Mouse (Mus musculus): ENCODE data around the gene Trnau1ap.

Gene Trnau1ap

DNA sequence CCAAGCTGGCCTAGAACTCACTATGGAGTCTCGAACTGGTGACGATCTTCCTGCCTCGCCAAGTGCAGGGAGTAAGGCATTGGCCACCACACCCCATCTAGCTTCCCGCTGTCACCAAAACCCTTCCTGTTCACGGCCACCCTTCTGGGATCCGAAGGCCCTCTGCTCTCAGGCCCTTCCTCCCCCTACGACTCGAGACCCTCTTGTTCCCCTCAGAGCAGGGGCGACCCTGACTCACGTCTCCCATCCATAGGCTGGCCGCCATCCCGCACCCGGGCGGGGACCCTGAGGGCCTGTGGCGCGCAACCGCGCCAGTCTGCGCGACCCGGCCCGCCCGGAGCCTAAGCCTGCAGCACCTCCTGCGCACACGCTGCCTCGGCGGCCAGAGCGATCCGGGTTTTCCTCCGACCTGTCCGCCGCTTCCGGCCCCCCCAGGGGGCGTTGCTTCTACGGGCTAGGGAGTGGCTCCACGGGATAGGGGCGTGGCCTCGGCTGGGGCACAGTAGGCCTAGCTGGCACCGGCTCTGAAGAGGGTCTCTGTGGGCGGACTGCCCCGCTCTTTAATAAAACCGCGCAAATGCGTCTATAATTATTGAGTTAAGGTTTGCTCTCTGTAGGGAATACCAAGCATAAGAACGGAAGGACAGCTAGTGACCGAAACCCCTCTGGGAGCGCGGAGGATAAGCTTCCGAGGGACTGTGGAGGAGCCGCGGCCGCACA is at the start of gene Trnau1ap:
Gene Trnau1ap, minus strand, starts transcription at position 424 of the 720 bp plus-strand sequence.
- DNase-seq: peak; percentile 92

DNA sequence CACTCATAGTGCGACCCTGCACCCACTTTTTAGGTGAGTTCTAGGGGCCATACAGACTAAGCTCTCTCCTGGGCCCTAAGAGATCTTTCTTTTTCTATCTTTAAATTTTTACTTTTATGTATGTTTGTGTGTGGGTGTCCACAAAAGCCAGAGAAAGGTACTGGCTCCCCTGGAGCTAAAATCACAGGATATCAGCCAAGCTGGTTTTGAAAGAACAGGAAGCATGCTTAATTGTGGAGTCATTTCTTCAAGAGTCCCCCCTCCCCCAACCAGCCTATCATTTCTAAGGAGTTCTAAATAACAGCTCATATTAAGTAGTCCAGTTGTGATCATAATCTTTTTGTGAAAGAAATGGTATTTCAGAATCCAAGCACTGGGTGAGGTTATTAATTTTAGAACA is 44.5 kb upstream of the Trnau1ap start:
- DNase-seq: no peak

DNA sequence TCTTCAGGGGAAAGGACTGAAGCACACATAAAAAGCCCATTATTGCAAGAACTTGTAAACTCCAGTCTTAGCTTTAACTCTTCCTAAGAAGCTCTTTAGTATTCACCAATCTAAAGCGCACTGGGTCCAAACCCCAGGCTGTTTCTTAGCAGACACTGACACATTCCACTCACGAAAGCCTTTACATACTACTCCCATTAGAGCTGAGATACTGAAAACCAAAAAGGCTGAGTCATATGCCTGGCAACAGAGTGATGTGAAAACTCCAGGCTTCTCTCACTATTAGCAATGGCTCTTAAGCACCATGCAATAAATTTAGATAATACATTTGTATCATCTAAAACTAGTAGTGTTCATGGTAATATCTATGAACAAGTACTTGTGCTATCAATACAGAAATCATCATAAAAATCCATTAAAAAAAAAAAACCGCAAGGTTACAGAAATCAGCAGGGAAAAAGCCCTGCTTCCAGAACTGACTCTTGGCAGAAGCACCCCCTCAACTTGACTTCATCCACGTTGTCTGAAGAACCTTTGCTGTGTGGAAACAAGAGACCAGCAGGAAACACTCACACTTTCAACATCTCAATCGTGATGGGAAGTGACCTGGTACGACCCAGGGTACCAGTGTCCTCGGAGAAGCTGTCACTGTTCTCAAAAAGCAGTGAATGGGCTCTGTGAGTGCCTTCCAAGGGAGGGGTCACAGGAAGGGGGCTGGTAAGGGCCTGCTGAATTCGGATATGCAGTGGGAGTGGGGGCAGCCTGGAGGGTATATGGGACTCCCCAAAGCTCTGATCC is 40.8 kb upstream of the Trnau1ap start:
- DNase-seq: peak; percentile 32

DNA sequence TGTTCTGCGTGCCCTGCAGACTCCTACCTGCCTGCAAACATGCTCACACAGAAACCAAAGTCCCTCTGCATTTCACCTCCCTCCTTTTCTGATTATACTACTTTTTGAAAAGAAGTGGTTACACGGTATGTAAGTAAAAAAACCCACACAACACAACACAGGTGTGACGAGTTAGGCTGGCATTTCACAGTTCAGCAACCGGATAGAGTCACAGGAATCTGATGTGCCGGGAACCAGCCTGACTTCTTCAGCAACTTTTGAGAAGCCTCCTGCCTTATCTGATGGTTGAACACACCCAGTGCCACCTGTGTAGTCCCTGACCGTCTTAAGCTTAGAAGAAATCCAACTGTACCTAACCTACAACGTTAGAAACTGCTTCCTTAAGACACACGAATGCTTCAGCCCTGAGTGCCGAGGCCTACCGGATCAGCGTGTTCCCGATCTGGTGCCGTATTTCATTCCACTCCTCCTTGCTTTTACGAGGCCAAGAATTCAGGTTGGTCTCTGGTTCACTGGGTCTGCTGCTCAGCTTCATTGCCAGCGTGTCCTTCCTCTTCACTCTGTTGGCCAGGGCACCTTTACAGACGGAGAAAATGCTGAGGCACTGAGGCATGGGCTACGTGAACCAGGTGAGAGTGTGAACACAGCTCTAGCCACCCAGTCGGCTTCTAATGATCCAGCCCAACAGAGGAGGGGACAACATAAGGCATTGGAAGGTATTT is 38.3 kb upstream of the Trnau1ap start:
- no peak for DNase-seq

DNA sequence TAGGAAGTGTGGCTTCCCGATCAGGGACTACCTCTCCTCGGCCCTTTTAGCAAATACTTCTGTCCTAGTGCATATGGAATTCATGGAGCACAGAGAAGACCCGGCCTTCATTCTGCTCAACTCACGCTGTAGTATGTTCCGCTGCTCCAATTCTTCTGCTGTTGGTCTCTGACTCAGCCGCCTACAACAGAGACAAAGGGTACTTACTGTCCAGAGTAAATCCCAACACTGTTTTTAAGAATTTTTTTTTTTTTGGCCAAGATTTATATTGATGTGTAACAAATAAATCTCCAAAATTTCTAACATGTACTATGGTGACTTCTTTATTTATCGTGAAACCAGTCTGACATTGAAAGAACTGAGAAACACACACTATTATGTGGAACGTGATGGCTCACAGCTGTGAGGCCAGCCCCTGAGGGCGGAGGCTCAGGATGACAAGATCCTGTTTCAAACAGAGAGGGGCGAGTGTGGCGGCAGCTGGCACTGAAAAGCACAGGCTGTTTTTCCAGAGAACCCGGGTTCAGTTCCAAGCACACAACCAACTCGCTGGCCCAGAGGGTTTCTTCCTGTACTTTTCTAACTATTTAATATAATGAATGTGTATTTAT is 36.2 kb upstream of the Trnau1ap start:
- DNase-seq: peak; percentile 69

DNA sequence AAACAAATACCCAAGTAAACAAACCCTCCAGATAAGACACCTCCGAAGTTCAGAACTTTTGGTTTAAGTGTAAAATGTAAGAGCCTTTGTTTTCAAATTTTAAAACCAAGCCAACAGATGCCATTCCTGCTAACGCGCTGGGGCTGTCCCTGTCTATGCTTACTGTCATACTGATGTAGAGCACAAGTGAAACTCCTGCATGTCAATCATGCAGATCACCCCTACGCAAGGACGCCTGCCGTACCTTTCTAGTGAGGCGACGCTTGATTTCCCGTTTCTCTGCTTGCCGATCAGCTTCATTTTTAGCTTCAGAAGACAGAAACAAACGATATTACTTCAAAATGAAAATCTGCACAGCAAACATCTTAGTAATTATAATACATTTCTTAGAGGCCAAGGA is 34.1 kb upstream of the Trnau1ap start:
- DNase-seq: no peak

DNA sequence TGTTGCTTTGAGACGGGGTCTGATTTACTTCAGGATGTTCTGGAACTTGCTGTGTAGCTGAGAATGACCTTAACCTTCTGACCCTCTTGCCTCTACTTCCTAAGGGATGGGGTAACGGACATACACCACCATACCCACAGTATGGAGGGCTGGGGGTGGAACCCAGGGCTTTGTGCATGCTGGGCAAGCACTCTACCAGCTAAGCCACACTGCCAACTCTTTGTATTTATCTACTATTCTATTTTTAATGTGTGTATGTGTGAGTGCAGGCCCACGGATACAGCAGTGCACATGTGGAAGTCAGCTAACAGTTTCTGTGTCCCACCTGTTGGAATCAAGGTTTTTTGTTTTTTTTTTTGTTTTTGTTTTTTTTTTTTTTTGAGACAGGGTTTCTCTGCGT is 30.2 kb upstream of the Trnau1ap start:
- DNase-seq: no peak

DNA sequence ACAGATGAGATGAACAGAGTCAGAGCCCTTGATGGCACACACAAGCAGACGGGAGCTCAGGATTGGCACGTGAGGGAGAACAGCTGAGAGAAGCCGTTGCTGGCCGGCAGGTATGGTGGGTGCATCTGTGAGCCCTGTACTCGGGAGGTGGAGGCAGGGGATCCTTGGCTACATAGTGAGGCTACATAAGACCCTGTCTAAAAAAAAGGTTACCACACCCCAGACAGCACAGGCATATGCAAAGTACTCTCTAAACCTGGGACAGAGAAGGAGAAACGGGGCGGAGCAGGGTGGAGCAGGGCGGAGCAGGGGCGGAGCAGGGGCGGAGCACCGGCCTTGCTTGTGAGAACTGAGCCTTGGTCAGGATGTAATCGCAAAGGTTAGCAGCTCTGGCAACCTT is 26.8 kb upstream of the Trnau1ap start:
- DNase-seq: peak; percentile 51

DNA sequence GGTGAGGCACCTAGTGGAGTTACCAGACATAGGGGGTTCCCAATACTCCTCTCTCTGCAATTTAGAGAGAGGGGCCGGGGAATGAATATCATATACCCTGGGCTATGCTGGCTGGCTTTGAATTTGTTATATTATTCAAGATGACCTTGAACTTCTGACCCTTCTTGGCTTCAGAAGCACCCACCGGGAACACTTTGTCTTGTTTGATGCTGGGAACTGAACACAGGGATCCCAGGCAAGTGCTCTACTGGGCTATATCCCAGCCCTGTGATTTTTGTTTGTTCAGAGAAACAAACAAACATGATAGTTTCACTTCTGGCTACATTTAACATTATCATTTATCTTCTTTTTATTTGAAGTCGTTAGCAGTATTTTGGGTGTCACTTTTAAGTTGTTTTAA is 26.1 kb upstream of the Trnau1ap start:
- DNase-seq: no peak

DNA sequence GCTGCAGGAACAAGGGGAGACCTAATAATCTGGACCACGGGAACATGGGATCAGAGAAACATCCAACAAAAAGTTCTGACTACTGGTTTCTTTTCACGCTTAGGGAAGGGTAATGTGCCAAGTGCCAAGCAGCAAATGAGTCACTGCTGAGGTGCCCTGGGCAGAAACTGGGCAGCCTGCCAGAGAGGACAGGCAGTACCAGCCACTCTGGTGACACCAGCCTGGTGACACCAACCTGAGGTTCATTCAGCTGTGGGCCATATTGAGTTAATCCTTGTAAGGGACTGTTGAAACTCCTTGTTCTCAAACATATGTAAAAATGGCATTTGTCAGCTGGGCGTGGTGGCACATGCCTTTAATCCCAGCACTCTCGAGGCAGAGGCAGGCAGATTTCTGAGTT is 25.2 kb upstream of the Trnau1ap start:
- DNase-seq: peak; percentile 33

DNA sequence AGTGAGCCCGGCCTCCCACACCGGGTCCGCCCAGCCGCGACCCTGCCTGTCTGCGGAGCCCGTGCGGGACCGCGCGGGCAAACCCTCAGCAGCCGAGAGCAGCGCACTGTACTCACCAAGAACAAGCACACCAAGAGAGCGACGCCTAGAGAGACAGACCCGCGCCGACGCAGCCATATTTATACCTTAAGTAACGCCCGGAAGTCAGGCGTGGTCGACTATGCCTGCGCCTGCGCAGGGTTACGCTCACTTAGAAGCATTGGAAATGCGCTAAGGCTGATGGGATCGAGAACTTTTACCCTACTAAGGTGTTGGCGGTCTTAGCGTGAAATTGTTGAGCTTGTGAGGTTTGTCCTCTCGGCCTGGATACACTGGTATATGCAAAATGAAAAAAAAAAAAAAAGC is 24.1 kb upstream of the Trnau1ap start, which contains the start of gene Rcc1:
Gene Rcc1, minus strand, starts transcription at position 125 of the 405 bp plus-strand sequence.
- peak; percentile 91 for DNase-seq

DNA sequence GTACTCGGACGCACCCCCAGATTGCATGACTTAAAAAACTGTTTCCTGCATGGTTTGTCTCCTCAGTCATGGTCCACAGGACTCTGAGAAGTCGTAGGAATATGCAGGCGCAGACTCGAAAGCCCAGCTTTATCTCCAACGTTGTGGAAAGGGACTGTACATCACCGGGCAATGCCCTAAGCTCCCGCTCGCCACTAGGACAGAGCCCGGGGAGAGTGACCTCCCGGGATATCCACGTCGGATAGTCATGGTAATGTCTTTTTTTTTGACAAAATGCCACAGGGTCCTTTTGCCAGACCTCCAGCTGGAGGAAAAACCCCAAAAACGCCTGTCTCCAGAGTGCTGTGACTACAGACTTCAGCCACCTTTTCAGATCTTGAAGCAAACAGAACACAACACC is 23.4 kb upstream of the Trnau1ap start:
- DNase-seq: peak; percentile 27

DNA sequence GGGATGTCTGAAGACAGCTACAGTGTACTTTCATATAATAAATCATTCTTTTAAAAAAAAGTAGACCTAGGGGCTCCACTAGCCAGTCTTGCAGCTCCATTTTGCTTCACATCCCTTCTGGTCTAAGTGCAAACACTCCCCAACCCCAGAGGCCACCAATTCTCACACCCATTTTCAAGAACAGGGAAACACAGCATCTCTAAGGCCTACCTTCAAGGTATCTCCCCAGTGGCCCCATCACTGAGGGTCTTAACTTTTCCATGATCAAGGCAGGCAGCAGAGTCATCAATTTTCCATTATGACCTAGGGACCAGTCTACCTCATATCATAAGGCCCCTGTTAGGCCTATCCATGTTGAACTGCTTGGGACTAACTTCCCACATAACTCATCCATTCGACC is 22.1 kb upstream of the Trnau1ap start:
- DNase-seq: no peak

DNA sequence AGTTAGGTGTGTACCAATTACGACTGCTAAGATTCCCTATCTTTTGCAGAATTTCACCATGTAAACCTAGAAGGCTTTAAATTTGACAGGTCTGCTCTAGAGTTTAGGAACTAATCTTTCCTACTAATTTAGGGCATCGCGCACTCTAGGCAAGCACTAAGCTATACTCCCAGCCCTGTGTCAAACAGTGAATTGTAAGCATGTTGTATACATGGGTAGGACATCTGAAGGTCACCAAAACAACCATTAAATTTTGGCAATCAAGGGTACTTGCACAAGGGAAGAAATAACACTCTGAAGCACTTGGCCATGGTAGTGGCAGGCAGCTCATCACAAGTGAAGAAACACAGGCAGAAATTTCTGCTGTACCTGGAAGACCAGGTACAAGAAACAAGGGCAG is 21.5 kb upstream of the Trnau1ap start:
- no peak for DNase-seq

DNA sequence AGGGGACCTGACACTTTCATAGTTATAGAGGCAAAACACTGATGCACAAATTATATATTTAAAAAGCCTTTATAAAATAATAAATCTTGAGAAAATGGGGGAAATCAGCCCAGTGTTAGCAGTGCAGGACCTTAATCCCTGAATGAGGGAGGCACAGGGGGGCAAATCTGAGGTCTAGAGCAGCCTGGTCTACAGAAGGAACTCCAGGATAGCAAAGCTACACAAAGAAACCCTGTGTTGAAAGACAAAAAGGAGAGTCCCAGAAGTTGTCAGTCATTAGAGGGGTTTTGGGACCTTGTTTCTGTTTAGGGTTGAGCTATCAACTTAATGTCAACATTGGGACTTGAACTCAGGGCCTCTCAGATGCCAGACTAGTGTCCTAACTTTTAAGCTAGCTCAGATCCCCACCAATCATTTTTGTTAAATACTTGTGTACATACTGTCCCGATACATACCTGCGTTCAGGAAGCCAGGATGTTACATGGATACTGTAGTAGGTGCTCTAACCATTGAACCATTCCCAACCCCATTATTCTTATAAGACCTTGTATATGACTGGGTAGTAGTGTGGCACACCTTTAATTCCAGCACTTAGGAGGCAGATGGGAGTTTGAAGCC is 20.9 kb upstream of the Trnau1ap start:
- DNase-seq: no peak

DNA sequence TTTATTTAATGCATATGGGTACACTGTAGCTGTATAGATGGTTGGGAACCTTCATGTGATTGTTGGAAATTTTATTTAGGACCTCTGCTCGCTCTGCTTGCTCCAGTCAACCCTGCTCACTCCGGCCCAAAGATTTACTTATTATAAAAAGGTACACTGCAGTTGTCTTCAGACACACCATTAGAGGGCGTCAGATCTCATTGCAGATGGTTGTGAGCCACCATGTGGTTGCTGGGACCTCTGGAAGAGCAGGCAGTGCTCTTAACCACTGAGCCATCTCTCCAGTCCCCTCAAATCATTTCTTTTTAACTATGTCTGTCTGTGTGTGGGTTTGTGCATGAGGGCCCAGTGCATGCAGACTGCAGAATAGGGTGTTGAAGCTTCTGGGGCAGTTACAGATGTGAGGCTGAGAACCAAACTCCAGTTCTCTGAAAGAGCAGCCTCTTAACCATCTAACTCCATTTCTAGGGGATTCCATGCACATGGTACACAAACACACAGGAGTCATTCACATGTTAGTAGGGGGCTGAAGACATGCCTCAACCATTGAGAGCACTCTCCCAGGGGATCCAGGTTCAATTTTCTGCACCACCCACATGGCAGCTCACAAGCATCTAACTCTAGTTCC is 20.3 kb upstream of the Trnau1ap start:
- DNase-seq: no peak

DNA sequence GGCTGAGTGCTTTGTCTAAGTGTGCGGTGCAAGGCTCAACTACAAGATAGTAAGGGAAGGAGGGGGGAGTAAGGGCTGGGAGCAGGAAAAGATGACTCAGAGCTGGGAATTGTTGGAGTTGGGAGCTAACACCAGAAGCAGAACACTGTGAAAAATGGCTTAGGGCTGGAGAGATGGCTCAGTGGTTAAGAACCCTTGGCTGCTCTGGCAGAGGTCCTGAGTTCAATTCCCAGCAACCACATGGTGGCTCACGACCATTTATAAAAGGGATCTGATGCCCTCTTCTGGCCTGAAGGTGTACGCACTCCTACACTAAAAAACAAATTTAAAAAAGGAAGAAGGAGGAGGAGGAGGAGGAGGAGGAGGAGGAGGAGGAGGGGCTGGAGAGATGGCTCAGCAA is 17.3 kb upstream of the Trnau1ap start:
- DNase-seq: no peak

DNA sequence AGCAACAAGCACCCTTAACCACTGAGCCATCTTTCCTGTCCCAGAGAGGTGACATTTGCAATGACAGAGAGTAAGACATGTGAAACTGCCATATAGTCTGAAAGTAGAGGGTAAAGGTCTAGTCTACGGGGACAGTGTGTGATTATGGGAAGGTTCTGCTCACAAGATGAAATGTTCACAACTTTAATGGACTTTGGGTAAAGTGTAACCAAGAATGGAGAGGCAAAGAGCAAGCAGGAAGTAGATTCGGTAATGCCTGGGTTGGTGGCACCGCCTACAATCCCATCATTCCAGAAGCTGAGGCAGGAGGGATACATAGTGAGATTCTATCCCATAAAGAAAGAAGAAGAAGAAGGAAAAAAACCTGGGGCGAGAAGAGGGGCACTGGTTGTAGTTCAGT is 16.9 kb upstream of the Trnau1ap start:
- DNase-seq: no peak

DNA sequence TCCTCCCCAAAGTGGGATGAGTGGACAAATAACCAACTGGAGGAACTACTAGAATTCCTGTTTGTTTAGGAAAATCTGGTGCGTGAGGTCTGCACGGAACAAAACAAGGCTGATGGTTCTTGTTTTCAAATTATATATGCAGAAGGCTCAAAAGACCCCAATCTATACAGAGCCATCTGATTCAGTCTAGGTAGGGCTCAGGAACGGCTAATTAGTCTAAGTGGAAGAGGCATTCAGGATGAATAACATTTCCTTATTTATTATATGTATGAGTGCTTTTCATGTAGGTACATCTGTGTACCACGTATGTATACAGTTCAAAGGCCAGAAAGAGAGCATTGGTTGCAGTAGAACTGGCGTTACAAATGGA is 16.5 kb upstream of the Trnau1ap start:
- no peak for DNase-seq

DNA sequence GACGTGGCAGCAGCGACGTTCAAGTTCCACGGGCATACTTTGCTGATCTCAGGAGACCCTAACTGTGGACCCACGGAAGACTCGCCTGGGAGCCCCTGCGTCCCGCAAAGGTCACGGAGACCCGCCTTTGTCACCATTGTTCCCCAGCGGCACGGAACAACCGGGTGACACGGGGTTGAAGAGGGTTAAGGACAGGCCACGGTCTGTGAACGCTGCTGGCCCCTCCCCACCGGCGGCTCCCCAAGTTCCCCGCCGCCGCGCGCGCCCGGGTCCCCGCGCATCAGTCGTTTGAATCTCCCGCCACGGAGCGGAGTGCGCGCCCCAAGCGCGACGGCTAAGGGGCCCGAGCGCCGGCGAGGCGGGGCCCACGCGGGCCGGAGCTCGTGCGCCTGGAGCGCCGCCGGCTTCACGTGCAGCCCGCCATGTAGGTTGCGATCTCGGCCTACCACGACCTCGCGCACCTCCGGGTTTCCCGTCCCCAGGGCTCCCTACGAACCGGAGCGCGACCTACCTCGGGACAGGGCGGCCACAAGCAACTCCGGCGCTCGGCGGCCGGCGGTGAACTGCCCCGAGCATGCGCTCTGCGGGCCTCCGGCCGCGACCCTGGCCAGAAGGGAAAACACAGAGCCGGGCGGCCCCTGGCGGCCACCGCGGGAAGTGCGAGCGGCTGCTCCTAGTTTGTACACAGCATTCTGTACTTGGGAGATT is 16.0 kb upstream of the Trnau1ap start:
- DNase-seq: peak; percentile 98

DNA sequence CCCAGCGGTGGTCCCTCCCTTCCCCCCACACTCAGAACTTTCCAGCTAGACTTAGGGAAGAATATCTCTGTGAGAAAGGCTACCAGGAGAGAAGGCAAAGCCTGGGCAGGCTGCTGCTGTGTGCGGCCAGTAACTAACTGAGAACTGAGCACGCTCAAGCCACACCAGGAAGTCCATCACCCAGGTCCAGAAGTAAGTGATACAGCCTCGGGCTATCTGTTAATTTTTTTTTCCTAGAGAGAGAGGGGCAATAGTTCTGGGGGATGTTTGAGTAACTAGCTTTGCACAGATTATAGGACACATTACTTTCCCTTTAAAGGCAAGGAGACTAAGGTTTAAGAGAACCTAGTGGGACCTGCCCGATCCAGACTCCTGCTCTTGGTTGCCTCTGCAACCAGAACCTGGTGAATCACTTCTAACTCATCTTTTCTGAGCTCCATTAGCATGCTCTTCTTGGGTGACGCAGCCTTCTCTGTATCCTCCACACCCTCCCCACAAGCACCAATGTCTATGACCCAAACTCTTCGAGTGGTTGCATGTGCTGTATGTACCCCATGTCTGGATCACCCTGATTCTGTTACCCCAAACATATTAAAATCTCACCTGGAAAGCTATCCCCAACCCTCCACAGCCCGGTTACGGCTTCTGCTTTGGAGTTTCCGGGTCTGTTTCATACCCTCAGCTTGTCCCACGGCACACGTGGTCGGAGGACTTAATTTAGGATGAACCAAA is 15.2 kb upstream of the Trnau1ap start:
- no peak for DNase-seq

All from lung, postnatal 14 days (tissue).